Mouse (Mus musculus) kidney, embryonic 16.5 days (tissue): Measurements from ENCODE around the gene Trim10. TPM values are rescaled to one million over a fixed set of nuclear protein-coding genes. Genes with fewer than 3 reads are reported as not detected.

Experiments
- ATAC-seq: fragments of 200-750 bp; cut with Nextera tagmentation; 2 replicates; pipeline ENCODE4 v1.8.0; 2017; ENCODE audit warnings: moderate TSS enrichment; ENCODE audit not compliant: low FRiP score, low TSS enrichment
- H3K27ac ChIP-seq: fragments of 300-500 bp; sonication (generic); 2 replicates; pipeline ENCODE4 v1.5.1; 2014; ENCODE audit warnings: low read length
- H3K27me3 ChIP-seq: fragments of 300-500 bp; sonication (generic); 2 replicates; pipeline ENCODE4 v1.6.1; 2014; ENCODE audit warnings: low read length, control low read depth, mixed read lengths; ENCODE audit not compliant: insufficient read depth
- H3K36me3 ChIP-seq: fragments of 300-500 bp; sonication (generic); 2 replicates; pipeline ENCODE4 v1.6.1; 2014; ENCODE audit warnings: low read length, control low read depth, mixed read lengths; ENCODE audit not compliant: insufficient read depth
- H3K4me1 ChIP-seq: fragments of 300-500 bp; sonication (generic); 2 replicates; pipeline ENCODE4 v1.6.1; 2014; ENCODE audit warnings: low read length, control low read depth, mixed read lengths; ENCODE audit not compliant: insufficient read depth
- H3K4me2 ChIP-seq: fragments of 300-500 bp; sonication (generic); replicated peaks from 2 replicates; pipeline ENCODE4 v1.6.1; 2014; ENCODE audit warnings: low read depth, low read length
- H3K4me3 ChIP-seq: fragments of 300-500 bp; sonication (generic); 2 replicates; pipeline ENCODE4 v1.5.1; 2014; ENCODE audit warnings: mild to moderate bottlenecking, low read length
- H3K9ac ChIP-seq: fragments of 300-500 bp; sonication (generic); replicated peaks from 2 replicates; pipeline ENCODE4 v1.6.1; 2014; ENCODE audit warnings: low read length
- H3K9me3 ChIP-seq: fragments of 300-500 bp; sonication (generic); 2 replicates; pipeline ENCODE4 v1.6.1; 2016; ENCODE audit warnings: low read length, control low read depth
- WGBS: fragments of 180-500 bp; shearing (Covaris S2); extraction: QIAGEN DNeasy Blood & Tissue Kit; methylation state at CpG from one replicate; pipeline ENCODE4 v1.1.7; 2014; 5-methylcytosine and 5-hydroxymethylcytosine counted together
- polyA plus RNA-seq: library from polyadenylated mRNA; unstranded; fragments of >200 nt; fragmentation: Nextera tagmentation; extraction: Ambion mirVana; gene quantifications from 2 replicates; pipeline ENCODE4 v1.2.1, GENCODE M21; 2015

Trim10 gene
- polyA plus RNA-seq, 1 experiment from 2014 or later = 2.1 TPM

- Histone ChIP-seq H3K4me2 (no peak overlapping the region), H3K4me1 (no peaks in the 10 kb centered on the region), H3K9ac (no peak overlapping the region), H3K4me3 (no peak overlapping the region), H3K27me3 (no peaks in the 10 kb centered on the region), H3K9me3 (no peaks in the 10 kb centered on the region), H3K27ac (no peak overlapping the region), H3K36me3 (no peaks in the 10 kb centered on the region)
- no peak for ATAC-seq
- 84% methylated on average over 4 of the region's 4 CpGs for WGBS
Measured at GRCm38 (mm10) chr17:36899376-36899775, 30.0 kb downstream of the Trim10 start.

GRCm38 (mm10) chr17:36900001-36900400, 30.6 kb downstream of the Trim10 start:
- no peak overlapping the region for H3K9ac ChIP-seq
- H3K4me1 ChIP-seq = no peaks in the 10 kb centered on the region
- ATAC-seq = no peak
- H3K9me3 ChIP-seq = no peaks in the 10 kb centered on the region
- H3K36me3 ChIP-seq = no peaks in the 10 kb centered on the region
- no peak overlapping the region for H3K4me2 ChIP-seq
- no peaks in the 10 kb centered on the region for H3K27me3 ChIP-seq
- H3K27ac ChIP-seq = no peak overlapping the region
- 80% methylated on average over 5 of the region's 5 CpGs for WGBS
- H3K4me3 ChIP-seq = no peak overlapping the region

DNA sequence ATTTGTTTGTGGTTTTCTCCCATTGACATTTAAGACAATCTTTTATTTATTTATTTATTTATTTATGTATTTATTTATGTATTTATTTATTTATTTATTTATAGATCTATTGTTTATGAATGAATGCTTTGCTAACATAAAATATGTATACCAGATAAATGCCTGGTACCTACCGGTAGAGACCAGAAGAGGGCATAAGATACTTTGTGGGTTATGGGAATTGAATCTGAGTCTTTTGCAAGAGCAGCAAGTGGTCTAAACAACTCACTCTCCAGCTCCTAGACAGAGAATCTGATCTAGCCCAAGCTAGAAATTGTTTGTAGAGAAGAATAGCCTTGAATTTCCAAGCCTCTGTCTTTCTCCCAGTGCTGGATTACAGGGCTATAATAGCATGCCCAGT, 31.3 kb downstream of the Trim10 start:
- H3K27ac ChIP-seq = no peak overlapping the region
- no peaks in the 10 kb centered on the region; the same call in 1 of the 2 replicates for H3K27me3 ChIP-seq
- no peaks in the 10 kb centered on the region for H3K36me3 ChIP-seq
- no peaks in the 10 kb centered on the region for H3K9me3 ChIP-seq
- ATAC-seq = no peak
- no peak overlapping the region for H3K4me3 ChIP-seq
- no peak overlapping the region for H3K4me2 ChIP-seq
- 31% methylated on average over 1 of the region's 1 CpGs for WGBS
- H3K4me1 ChIP-seq = no peaks in the 10 kb centered on the region
- H3K9ac ChIP-seq = no peak overlapping the region

DNA sequence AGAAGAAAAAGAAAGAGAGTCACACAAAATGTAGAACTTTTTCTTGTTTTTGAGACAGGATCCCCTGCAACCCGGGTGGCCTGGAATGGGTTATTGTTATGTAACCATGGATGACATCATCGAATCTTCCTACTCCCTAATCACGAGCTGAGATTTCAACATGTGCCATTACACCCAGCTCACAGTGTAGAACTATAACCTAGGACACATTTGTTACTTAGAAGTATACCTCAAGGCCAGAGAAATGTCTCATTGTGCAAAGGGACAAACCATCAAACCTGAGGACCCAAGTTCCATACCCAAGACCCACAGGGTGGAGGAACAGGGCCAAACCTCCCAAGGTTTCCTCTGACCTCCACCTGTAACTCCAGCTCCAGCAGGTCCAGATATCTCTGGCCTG, 34.3 kb downstream of the Trim10 start:
- 68% methylated on average over 3 of the region's 3 CpGs for WGBS
- Histone ChIP-seq H3K27me3 (no peaks in the 10 kb centered on the region; the same call in 1 of the 2 replicates), H3K9ac (no peak overlapping the region), H3K4me2 (no peak overlapping the region), H3K4me3 (no peak overlapping the region), H3K4me1 (no peaks in the 10 kb centered on the region), H3K27ac (no peak overlapping the region), H3K36me3 (no peaks in the 10 kb centered on the region), H3K9me3 (no peaks in the 10 kb centered on the region)
- ATAC-seq = no peak

DNA sequence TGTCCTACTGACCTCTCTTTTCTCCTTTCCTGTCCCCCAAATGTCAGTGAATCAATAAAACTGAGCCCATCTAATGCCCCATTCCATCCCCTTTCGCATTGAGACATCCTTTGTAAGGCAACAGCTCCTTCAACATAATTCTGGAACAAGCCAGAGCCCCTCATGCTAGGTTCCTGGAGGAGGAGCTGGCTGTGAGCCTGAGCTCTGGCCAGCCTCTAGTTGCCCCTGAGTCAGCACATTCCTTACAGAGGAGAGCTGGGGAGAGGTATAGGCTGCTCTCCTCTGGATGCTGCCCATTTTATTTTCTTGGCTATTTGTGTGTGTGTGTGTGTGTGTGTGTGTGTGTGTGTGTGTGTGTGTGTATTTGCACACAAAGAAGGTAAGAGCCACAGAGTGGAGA, 38.9 kb downstream of the Trim10 start:
- Histone ChIP-seq H3K4me3 (no peak overlapping the region), H3K27ac (no peak overlapping the region), H3K9me3 (no peaks in the 10 kb centered on the region), H3K4me1 (no peaks in the 10 kb centered on the region), H3K36me3 (no peaks in the 10 kb centered on the region), H3K27me3 (peaks cover 6% of the 10 kb centered on the region; the same call in 1 of the 2 replicates), H3K4me2 (no peak overlapping the region), H3K9ac (no peak overlapping the region)
- peak; percentile 73; the same call in 1 of the 2 replicates for ATAC-seq
- WGBS = 42% methylated on average over 1 of the region's 1 CpGs

DNA sequence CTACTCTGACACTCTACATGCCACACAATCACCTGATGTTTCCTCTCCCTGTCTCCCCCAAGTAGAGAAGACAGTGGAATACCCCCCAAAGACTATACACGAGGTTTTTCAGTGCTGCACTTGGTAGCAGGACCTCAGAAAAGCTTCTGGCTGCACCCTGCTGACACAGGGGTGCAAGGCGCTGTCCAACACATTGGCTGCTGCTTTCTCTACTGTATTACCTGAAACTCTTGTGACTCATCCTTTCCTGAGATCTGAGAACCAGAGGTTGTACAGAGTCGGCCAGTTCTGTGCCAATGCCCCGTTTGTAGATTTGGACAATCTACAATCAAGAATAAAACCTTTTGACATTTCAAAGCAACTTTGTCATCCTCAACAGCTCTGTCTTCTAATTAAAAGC, 40.4 kb downstream of the Trim10 start:
- H3K27ac ChIP-seq = no peak overlapping the region
- no peak overlapping the region for H3K4me2 ChIP-seq
- no peak for ATAC-seq
- no peak overlapping the region for H3K4me3 ChIP-seq
- no peaks in the 10 kb centered on the region for H3K4me1 ChIP-seq
- no peaks in the 10 kb centered on the region for H3K36me3 ChIP-seq
- WGBS = 52% methylated on average over 4 of the region's 4 CpGs
- H3K9me3 ChIP-seq = no peaks in the 10 kb centered on the region
- no peak overlapping the region for H3K9ac ChIP-seq
- peaks cover 6% of the 10 kb centered on the region; the same call in 1 of the 2 replicates for H3K27me3 ChIP-seq

DNA sequence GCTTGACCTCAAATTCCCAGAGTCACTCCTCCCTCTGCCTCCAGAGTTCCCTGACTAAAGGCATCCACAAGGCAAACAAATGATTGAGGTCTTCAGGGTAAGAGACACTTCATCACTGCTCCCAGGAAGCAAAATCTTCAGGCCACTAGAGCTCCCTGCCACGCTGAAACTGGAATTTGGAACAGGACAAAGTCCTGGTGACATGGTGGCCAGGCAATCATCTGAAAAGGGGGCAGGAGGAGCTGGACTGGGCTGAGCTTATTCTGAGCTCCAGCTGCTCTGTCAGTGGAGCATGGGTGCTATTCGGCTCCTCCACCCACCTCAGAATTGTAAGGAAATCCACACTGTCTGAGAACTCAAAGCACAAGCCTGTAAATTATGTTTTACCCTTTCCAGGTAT, 42.7 kb downstream of the Trim10 start:
- H3K9me3 ChIP-seq = no peaks in the 10 kb centered on the region
- H3K27me3 ChIP-seq = 0 out of 2 replicates have a peak, but pooled peaks cover 6% of the 10 kb centered on the region
- 60% methylated on average over 2 of the region's 2 CpGs for WGBS
- no peaks in the 10 kb centered on the region for H3K36me3 ChIP-seq
- no peak overlapping the region for H3K4me2 ChIP-seq
- H3K4me1 ChIP-seq = no peaks in the 10 kb centered on the region
- H3K27ac ChIP-seq = no peak overlapping the region
- no peak overlapping the region for H3K9ac ChIP-seq
- ATAC-seq = no peak
- no peak overlapping the region for H3K4me3 ChIP-seq

DNA sequence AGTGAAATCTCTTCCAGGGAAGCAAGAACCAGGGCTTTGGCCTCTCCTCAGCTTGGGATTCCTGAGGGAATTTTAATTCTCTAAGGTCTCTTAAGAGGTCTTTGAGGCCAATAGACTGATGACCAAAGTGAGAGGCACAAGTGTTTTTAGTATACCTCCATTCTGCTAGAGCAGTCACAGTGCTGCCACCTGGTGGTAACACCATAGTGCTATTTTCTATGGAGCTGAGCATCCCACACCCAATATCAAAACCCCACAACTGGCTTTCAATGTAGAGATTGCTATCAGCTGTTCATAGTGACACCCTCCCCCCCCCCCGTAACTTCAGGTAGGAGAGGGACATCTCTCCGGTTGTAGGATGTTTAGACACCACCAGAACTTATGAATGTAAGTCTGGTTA, 44.7 kb downstream of the Trim10 start:
- H3K27me3 ChIP-seq = peaks cover 9% of the 10 kb centered on the region; the same call in 1 of the 2 replicates
- H3K9ac ChIP-seq = no peak overlapping the region
- no peaks in the 10 kb centered on the region for H3K36me3 ChIP-seq
- no peak overlapping the region for H3K4me2 ChIP-seq
- no peaks in the 10 kb centered on the region for H3K4me1 ChIP-seq
- WGBS = 8% methylated on average over 2 of the region's 2 CpGs
- no peaks in the 10 kb centered on the region for H3K9me3 ChIP-seq
- ATAC-seq = no peak
- H3K4me3 ChIP-seq = no peak overlapping the region
- H3K27ac ChIP-seq = no peak overlapping the region

DNA sequence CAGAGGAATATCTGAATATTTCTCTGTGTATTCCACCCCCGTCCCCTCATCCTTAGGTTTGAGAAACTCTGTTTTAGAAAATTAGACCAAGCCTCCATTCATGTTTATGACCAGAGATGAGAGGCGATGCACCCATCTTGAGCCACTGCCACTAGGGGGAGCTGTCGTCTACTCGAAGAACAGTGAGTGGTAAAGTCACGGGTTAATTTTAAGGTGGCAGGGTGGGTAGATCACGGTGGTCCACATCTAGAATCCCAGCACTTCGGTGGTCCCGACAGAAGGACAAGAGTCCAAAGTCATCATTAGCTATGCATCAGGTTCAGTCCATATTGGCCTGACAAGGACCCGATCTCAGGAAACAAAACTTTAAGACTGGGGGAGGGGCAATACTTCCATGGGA, 45.7 kb downstream of the Trim10 start:
- ATAC-seq = no peak
- WGBS = 16% methylated on average over 9 of the region's 9 CpGs

DNA sequence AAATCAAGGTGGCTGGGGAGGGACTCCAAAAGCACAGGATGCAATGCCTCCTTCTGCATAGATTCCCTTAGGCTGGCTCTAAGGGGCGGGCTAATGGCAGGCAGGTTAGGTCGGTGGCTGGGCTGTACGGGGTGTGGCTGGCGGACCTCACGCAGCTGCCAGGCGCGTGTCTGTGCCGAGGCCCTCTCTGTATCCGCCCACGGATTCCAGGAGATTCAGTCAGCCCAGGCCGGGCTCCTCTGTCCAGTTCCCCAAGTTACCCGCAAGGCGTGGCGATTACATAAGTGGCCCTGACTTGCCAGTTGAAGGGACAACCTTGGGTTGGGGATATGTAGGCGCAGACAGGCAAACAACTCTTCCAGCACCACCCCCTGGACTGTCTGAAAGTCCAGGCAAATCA, 50.9 kb downstream of the Trim10 start:
- Histone ChIP-seq H3K9me3 (no peaks in the 10 kb centered on the region), H3K9ac (no peak overlapping the region), H3K4me1 (no peaks in the 10 kb centered on the region), H3K4me2 (no peak overlapping the region), H3K27me3 (peaks cover 3% of the 10 kb centered on the region; the same call in 1 of the 2 replicates), H3K36me3 (no peaks in the 10 kb centered on the region), H3K4me3 (no peak overlapping the region), H3K27ac (no peak overlapping the region)
- 48% methylated on average over 15 of the region's 15 CpGs for WGBS
- ATAC-seq = peak; percentile 69; the same call in 1 of the 2 replicates

More for the DNA sequence above, 45.7 kb downstream of the Trim10 start:
- H3K9me3 ChIP-seq = no peaks in the 10 kb centered on the region
- H3K36me3 ChIP-seq = no peaks in the 10 kb centered on the region
- H3K4me2 ChIP-seq = no peak overlapping the region
- no peak overlapping the region for H3K9ac ChIP-seq
- H3K27ac ChIP-seq = no peak overlapping the region
- peaks cover 9% of the 10 kb centered on the region; the same call in 1 of the 2 replicates for H3K27me3 ChIP-seq
- H3K4me3 ChIP-seq = no peak overlapping the region
- H3K4me1 ChIP-seq = no peaks in the 10 kb centered on the region
